Mouse (Mus musculus) ES-E14 (cell line): Measurements from ENCODE around the gene H2al1m.

Experiments
- MAFK ChIP-seq: IDR thresholded peaks from 2 replicates; pipeline ENCODE4 v1.6.1; 2014; ENCODE audit warnings: mild to moderate bottlenecking, low read depth, low read length, inconsistent platforms; ENCODE audit not compliant: insufficient read depth
- ZC3H11A ChIP-seq: IDR thresholded peaks from 2 replicates; pipeline ENCODE4 v1.6.1; 2012; ENCODE audit warnings: low read depth, mild to moderate bottlenecking, inconsistent platforms, low read length, borderline replicate concordance
- ZNF384 ChIP-seq: IDR thresholded peaks from 2 replicates; pipeline ENCODE4 v1.6.1; 2012; ENCODE audit warnings: low read depth, low read length, inconsistent platforms

- no peak for TF ChIP-seq ZNF384
- TF ChIP-seq MAFK, result no peak
- TF ChIP-seq ZC3H11A, result no peak
Observed at GRCm38 (mm10) chrX:9248911-9249310, 34.7 kb upstream of the H2al1m start.
